15 mouse cellular contexts compared by ENCODE assay signal in the genomic region with DNA sequence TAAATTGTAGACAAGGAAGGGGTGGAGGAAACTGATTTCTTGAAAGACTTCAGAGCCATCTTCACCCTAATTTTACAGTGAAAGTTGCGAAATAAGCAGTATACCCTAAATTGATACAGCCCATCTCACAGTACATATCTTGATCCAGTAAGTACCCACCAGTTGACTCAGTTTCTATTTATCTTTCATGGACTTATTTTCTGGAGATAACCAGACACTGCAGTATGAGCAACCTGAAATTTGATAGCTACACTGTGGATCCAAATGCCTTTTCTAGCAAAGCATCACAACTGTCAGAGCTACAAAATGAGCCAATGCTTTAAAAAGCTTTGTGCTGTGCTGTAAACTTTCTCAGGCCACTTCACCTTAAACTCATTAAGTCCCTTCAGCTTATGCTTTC.
"Had no signal": no experiment of that assay in that cellular context is flagged by ENCODE, and none has a peak within 500 bp of the region (broad histone marks: within the 10 kb centered on the region; RNA-seq: fewer than 3 reads in every experiment).

No protein-coding gene starts in this region.

- H3K9ac ChIP-seq: neural tube, embryonic 13.5 days; neural tube, embryonic 15.5 days; stomach, embryonic 15.5 days had no signal

- H3K4me3 ChIP-seq: neural tube, embryonic 13.5 days; neural tube, embryonic 15.5 days; stomach, embryonic 15.5 days had no signal

- H3K27me3 ChIP-seq: neural tube, embryonic 13.5 days; neural tube, embryonic 15.5 days; stomach, embryonic 15.5 days had no signal

- H3K4me2 ChIP-seq: neural tube, embryonic 13.5 days; neural tube, embryonic 15.5 days; stomach, embryonic 15.5 days had no signal

- DNase-seq: right cerebral cortex, adult 18-20 months; right cerebral cortex, postnatal 14 days; right cerebral cortex, postnatal 25 days; right cerebral cortex, postnatal 4 days; spleen, adult 18-20 months; thymus, adult 18-20 months; thymus, adult 2 months; thymus, postnatal 14 days; thymus, postnatal 25 days; thymus, postnatal 36 days; thymus, postnatal 4 days had no signal

- H3K36me3 ChIP-seq: neural tube, embryonic 13.5 days; neural tube, embryonic 15.5 days; stomach, embryonic 15.5 days had no signal

- H3K9me3 ChIP-seq: neural tube, embryonic 13.5 days; neural tube, embryonic 15.5 days; stomach, embryonic 15.5 days had no signal

- H3K27ac ChIP-seq: neural tube, embryonic 13.5 days; neural tube, embryonic 15.5 days; stomach, embryonic 15.5 days; stomach, postnatal 0 days had no signal

- H3K4me1 ChIP-seq: stomach, embryonic 15.5 days had no signal
